21 mouse cellular contexts compared by ENCODE assay signal in genomic region chr1:77093551-77093950, GRCm38 (mm10).
A peak's percentile ranks its signal among the peaks of the same experiment; 100 is the strongest.
DNase-seq lines count a peak whose midpoint lies in the region; TF ChIP-seq lines count a peak whose summit lies in the region.
"Had no signal": no experiment of that assay in that cellular context is flagged by ENCODE, and none has a peak within 500 bp of the region (broad histone marks: within the 10 kb centered on the region; RNA-seq: fewer than 3 reads in every experiment).

No protein-coding gene starts in this region.

- no peak for TF ChIP-seq CTCF in layer of hippocampus, adult 2 months (conservative IDR thresholded peaks at IDR 0.05)

- H3K27ac ChIP-seq in layer of hippocampus, adult 2 months: peak overlapping the region; percentile 46
- H3K27ac ChIP-seq: embryonic facial prominence, embryonic 13.5 days; embryonic facial prominence, embryonic 15.5 days; forebrain, embryonic 10.5 days; forebrain, embryonic 12.5 days had no signal

- no peak overlapping the region for H3K4me3 ChIP-seq in layer of hippocampus, adult 2 months
- H3K4me3 ChIP-seq: embryonic facial prominence, embryonic 13.5 days; embryonic facial prominence, embryonic 15.5 days; erythroblast, embryonic 14.5 days; forebrain, embryonic 10.5 days; forebrain, embryonic 12.5 days had no signal

- peak; percentile 9 for DNase-seq in embryo, embryonic 9.5 days (ENCODE audit: extremely low spot score)
- no peak for DNase-seq in embryo, embryonic 10.5 days (ENCODE audit: low spot score)
- DNase-seq in layer of hippocampus, adult 2 months (ENCODE audit: low spot score in 2 of 2): no peak
- no peak for DNase-seq in layer of hippocampus, adult 18-20 months (ENCODE audit: low spot score in 2 of 2)
- DNase-seq in 3T3-L1 (ENCODE audit: low read depth, low spot score): peak; percentile 3
- peak; percentile 78 for DNase-seq in brain, adult 2 months (ENCODE audit: low read depth, low spot score)
- DNase-seq in right cerebral cortex, adult 2 months (ENCODE audit: low spot score in 2 of 2): no peak
- DNase-seq: adrenal gland, adult 8-10 months; adrenal gland, postnatal 14 days; adrenal gland, postnatal 36 days; cerebellum, adult 11 months; cerebellum, adult 18-20 months; cerebellum, adult 8-10 months; cerebellum, adult 9-11 months; cerebellum, postnatal 14 days; cerebellum, postnatal 36 days had no signal

Comparison
In these comparisons a context has a peak if more than half of its experiments do, and no peak if none do; other contexts are left out.
1. DNase-seq: peak in embryo, embryonic 9.5 days (single experiment), 3T3-L1 (single experiment) and brain, adult 2 months (single experiment); none in embryo, embryonic 10.5 days (single experiment), layer of hippocampus, adult 2 months (0 of 2), layer of hippocampus, adult 18-20 months (0 of 2) and right cerebral cortex, adult 2 months (0 of 2).